ENCODE assay signal across 8 mouse cellular contexts in the genomic region with DNA sequence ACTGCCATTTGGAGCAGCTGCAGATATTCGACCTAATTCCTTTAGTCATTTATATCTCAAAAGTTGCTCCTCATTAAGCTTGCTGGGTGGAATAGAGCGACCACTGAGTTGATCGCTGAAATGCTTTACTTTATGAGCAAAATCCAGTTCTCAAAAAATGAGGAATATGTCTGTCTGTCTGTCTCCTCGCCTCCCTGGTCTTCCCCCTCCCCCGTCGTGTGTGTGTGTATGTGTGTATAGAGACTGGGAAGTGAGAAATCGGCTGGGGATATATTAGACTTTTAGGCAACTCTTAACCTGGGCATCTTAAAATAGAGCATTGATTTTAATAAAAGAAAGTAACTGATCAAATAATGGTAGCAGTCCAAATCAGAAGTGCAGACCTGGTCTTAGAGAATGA. TPM values are rescaled to one million over a fixed set of nuclear protein-coding genes. Genes with fewer than 3 reads are reported as not detected.
DNase-seq lines count a peak whose midpoint lies in the region; ATAC-seq and TF ChIP-seq lines count a peak whose summit lies in the region.

No protein-coding gene starts in this region.

- peaks cover 23% of the 10 kb centered on the region for H3K36me3 ChIP-seq in kidney, postnatal 0 days (ENCODE audit: insufficient read depth, low read length)
- peaks cover 66% of the 10 kb centered on the region for H3K36me3 ChIP-seq in embryonic facial prominence, embryonic 10.5 days (replicated peaks)
- H3K36me3 ChIP-seq in hindbrain, embryonic 16.5 days (ENCODE audit: control insufficient read depth, insufficient read depth, low read length) = peaks cover 24% of the 10 kb centered on the region
- peaks cover 29% of the 10 kb centered on the region for H3K36me3 ChIP-seq in midbrain, postnatal 0 days (ENCODE audit: insufficient read depth, low read length)

- peaks cover 12% of the 10 kb centered on the region; the same call in 1 of the 2 replicates for H3K4me1 ChIP-seq in kidney, postnatal 0 days (replicated peaks; ENCODE audit: insufficient read depth, low read length)
- peaks cover 15% of the 10 kb centered on the region for H3K4me1 ChIP-seq in embryonic facial prominence, embryonic 10.5 days
- peaks cover 2% of the 10 kb centered on the region; the same call in 1 of the 2 replicates for H3K4me1 ChIP-seq in hindbrain, embryonic 16.5 days (ENCODE audit: control insufficient read depth, insufficient read depth, low read depth, low read length)
- H3K4me1 ChIP-seq in midbrain, postnatal 0 days (ENCODE audit: insufficient read depth, low read length) = no peaks in the 10 kb centered on the region

- DNase-seq in kidney, postnatal 0 days (ENCODE audit: low spot score) = no peak
- DNase-seq in kidney, postnatal 14 days = no peak
- no peak for DNase-seq in embryonic facial prominence, embryonic 10.5 days (ENCODE audit: low spot score)
- no peak for DNase-seq in midbrain, postnatal 0 days (ENCODE audit: low spot score)
- no peak for DNase-seq in ovary, postnatal 10 days (ENCODE audit: low spot score)
- no peak for DNase-seq in frontal cortex, postnatal 25 days (ENCODE audit: low spot score in 2 of 2)
- DNase-seq in cerebellum, adult 11 months = no peak

- peak overlapping the region; percentile 78 for H3K4me3 ChIP-seq in kidney, postnatal 0 days (replicated peaks; ENCODE audit: low read depth, low read length)
- peak overlapping the region; percentile 79 for H3K4me3 ChIP-seq in embryonic facial prominence, embryonic 10.5 days
- H3K4me3 ChIP-seq in hindbrain, embryonic 16.5 days (ENCODE audit: low read length) = peak overlapping the region; percentile 66
- H3K4me3 ChIP-seq in midbrain, postnatal 0 days (ENCODE audit: low read depth, low read length) = peak overlapping the region; percentile 69

- peak overlapping the region; percentile 75 for H3K4me2 ChIP-seq in kidney, postnatal 0 days (ENCODE audit: low read length)
- H3K4me2 ChIP-seq in hindbrain, embryonic 16.5 days (ENCODE audit: low read length) = peak overlapping the region; percentile 70
- peak overlapping the region; percentile 70 for H3K4me2 ChIP-seq in midbrain, postnatal 0 days (ENCODE audit: low read depth, low read length, poor library complexity, severe bottlenecking)

- 18% methylated on average over 7 of the region's 7 CpGs for WGBS in kidney, postnatal 0 days
- 20% methylated on average over 7 of the region's 7 CpGs for WGBS in embryonic facial prominence, embryonic 10.5 days
- 20% methylated on average over 7 of the region's 7 CpGs for WGBS in hindbrain, embryonic 16.5 days
- WGBS in midbrain, postnatal 0 days = 19% methylated on average over 7 of the region's 7 CpGs

- H3K9ac ChIP-seq in kidney, postnatal 0 days (ENCODE audit: low read depth, low read length) = peak overlapping the region; percentile 80
- peak overlapping the region; percentile 74 for H3K9ac ChIP-seq in hindbrain, embryonic 16.5 days (ENCODE audit: low read depth, low read length)
- peak overlapping the region; percentile 75 for H3K9ac ChIP-seq in midbrain, postnatal 0 days (replicated peaks; ENCODE audit: low read length, poor library complexity, severe bottlenecking)

- no peak for ATAC-seq in kidney, postnatal 0 days (replicated peaks; ENCODE audit: low FRiP score, low read depth)
- ATAC-seq in hindbrain, embryonic 16.5 days = no peak
- no peak for ATAC-seq in midbrain, postnatal 0 days (ENCODE audit: low FRiP score)

- no peaks in the 10 kb centered on the region for H3K27me3 ChIP-seq in kidney, postnatal 0 days (ENCODE audit: insufficient read depth, low read length)
- H3K27me3 ChIP-seq in embryonic facial prominence, embryonic 10.5 days (replicated peaks; ENCODE audit: low read depth, poor library complexity, severe bottlenecking) = no peaks in the 10 kb centered on the region
- H3K27me3 ChIP-seq in hindbrain, embryonic 16.5 days (replicated peaks; ENCODE audit: control insufficient read depth, insufficient read depth, low read length) = no peaks in the 10 kb centered on the region
- H3K27me3 ChIP-seq in midbrain, postnatal 0 days (ENCODE audit: insufficient read depth, low read length) = no peaks in the 10 kb centered on the region

- no peaks in the 10 kb centered on the region for H3K9me3 ChIP-seq in kidney, postnatal 0 days (replicated peaks; ENCODE audit: low read length)
- H3K9me3 ChIP-seq in embryonic facial prominence, embryonic 10.5 days = no peaks in the 10 kb centered on the region
- H3K9me3 ChIP-seq in hindbrain, embryonic 16.5 days (ENCODE audit: control insufficient read depth, low read length) = no peaks in the 10 kb centered on the region
- no peaks in the 10 kb centered on the region for H3K9me3 ChIP-seq in midbrain, postnatal 0 days (ENCODE audit: low read length)

- H3K27ac ChIP-seq in kidney, postnatal 0 days = peak overlapping the region; percentile 67
- peak overlapping the region; percentile 90 for H3K27ac ChIP-seq in embryonic facial prominence, embryonic 10.5 days (replicated peaks)
- H3K27ac ChIP-seq in hindbrain, embryonic 16.5 days (ENCODE audit: low read depth, low read length) = peak overlapping the region; percentile 78
- H3K27ac ChIP-seq in midbrain, postnatal 0 days (ENCODE audit: low read depth, low read length) = peak overlapping the region; percentile 79

- no peak for TF ChIP-seq CTCF in kidney, postnatal 0 days (IDR thresholded peaks at IDR 0.05; ENCODE audit: low read depth)
- TF ChIP-seq CTCF in midbrain, postnatal 0 days (IDR thresholded peaks at IDR 0.05) = no peak

RNA-seq across cellular contexts. Expression of a gene that starts 0.7 kb away (rescaled TPM):
- polyA plus RNA-seq in kidney, postnatal 0 days (2015; fragmentation: Nextera tagmentation; extraction: Ambion mirVana) = 118 and 119 TPM in 2 replicates
- 125 and 137 TPM in 2 replicates for polyA plus RNA-seq in embryonic facial prominence, embryonic 10.5 days (2016; fragmentation: Nextera tagmentation; extraction: Ambion mirVana)
- 133 and 137 TPM in 2 replicates for polyA plus RNA-seq in hindbrain, embryonic 16.5 days (2015; fragmentation: Nextera tagmentation; extraction: Ambion mirVana)
- 60.4 and 69.8 TPM in 2 replicates for total RNA-seq in midbrain, postnatal 0 days (2014; rRNA removed)
- polyA plus RNA-seq in midbrain, postnatal 0 days (2015; fragmentation: Nextera tagmentation; extraction: Ambion mirVana) = 97.8 and 104 TPM in 2 replicates

RNA-seq across cellular contexts. Expression of a gene that starts 9.3 kb away (rescaled TPM):
- 4.2 and 4.5 TPM in 2 replicates for polyA plus RNA-seq in kidney, postnatal 0 days (2015; fragmentation: Nextera tagmentation; extraction: Ambion mirVana)
- 15.9 and 17.8 TPM in 2 replicates for polyA plus RNA-seq in embryonic facial prominence, embryonic 10.5 days (2016; fragmentation: Nextera tagmentation; extraction: Ambion mirVana)
- 18.2 and 20.9 TPM in 2 replicates for polyA plus RNA-seq in hindbrain, embryonic 16.5 days (2015; fragmentation: Nextera tagmentation; extraction: Ambion mirVana)
- total RNA-seq in midbrain, postnatal 0 days (2014; rRNA removed) = 6.9 and 12.6 TPM in 2 replicates
- 7.2 and 7.8 TPM in 2 replicates for polyA plus RNA-seq in midbrain, postnatal 0 days (2015; fragmentation: Nextera tagmentation; extraction: Ambion mirVana)

RNA-seq across cellular contexts. Expression of a gene that starts 27.5 kb away (rescaled TPM):
- 0.29 and 0.30 TPM in 2 replicates for polyA plus RNA-seq in kidney, postnatal 0 days (2015; fragmentation: Nextera tagmentation; extraction: Ambion mirVana)
- 0.10 and 0.21 TPM in 2 replicates for polyA plus RNA-seq in embryonic facial prominence, embryonic 10.5 days (2016; fragmentation: Nextera tagmentation; extraction: Ambion mirVana)
- polyA plus RNA-seq in hindbrain, embryonic 16.5 days (2015; fragmentation: Nextera tagmentation; extraction: Ambion mirVana) = 0.36 and 0.85 TPM in 2 replicates
- total RNA-seq in midbrain, postnatal 0 days (2014; rRNA removed) = 0.90 and 1.7 TPM in 2 replicates
- polyA plus RNA-seq in midbrain, postnatal 0 days (2015; fragmentation: Nextera tagmentation; extraction: Ambion mirVana) = 0.52 and 0.71 TPM in 2 replicates

RNA-seq across cellular contexts. Expression of a gene that starts 31.3 kb away (rescaled TPM):
- 11.3 and 11.4 TPM in 2 replicates for polyA plus RNA-seq in kidney, postnatal 0 days (2015; fragmentation: Nextera tagmentation; extraction: Ambion mirVana)
- polyA plus RNA-seq in embryonic facial prominence, embryonic 10.5 days (2016; fragmentation: Nextera tagmentation; extraction: Ambion mirVana) = 9.4 and 11.0 TPM in 2 replicates
- polyA plus RNA-seq in hindbrain, embryonic 16.5 days (2015; fragmentation: Nextera tagmentation; extraction: Ambion mirVana) = 11.6 and 15.2 TPM in 2 replicates
- 33.2 and 38.6 TPM in 2 replicates for total RNA-seq in midbrain, postnatal 0 days (2014; rRNA removed)
- polyA plus RNA-seq in midbrain, postnatal 0 days (2015; fragmentation: Nextera tagmentation; extraction: Ambion mirVana) = 9.0 and 9.7 TPM in 2 replicates

RNA-seq across cellular contexts. Expression of a gene that starts 43.7 kb away (rescaled TPM):
- polyA plus RNA-seq in kidney, postnatal 0 days (2015; fragmentation: Nextera tagmentation; extraction: Ambion mirVana) = 2.0 and 2.1 TPM in 2 replicates
- polyA plus RNA-seq in embryonic facial prominence, embryonic 10.5 days (2016; fragmentation: Nextera tagmentation; extraction: Ambion mirVana) = 0.82 and 1.1 TPM in 2 replicates
- 67.4 and 77.9 TPM in 2 replicates for polyA plus RNA-seq in hindbrain, embryonic 16.5 days (2015; fragmentation: Nextera tagmentation; extraction: Ambion mirVana)
- total RNA-seq in midbrain, postnatal 0 days (2014; rRNA removed) = 31.8 and 36.1 TPM in 2 replicates
- 97.0 and 97.5 TPM in 2 replicates for polyA plus RNA-seq in midbrain, postnatal 0 days (2015; fragmentation: Nextera tagmentation; extraction: Ambion mirVana)
